Mouse (Mus musculus): ENCODE measurements at regions not wholly inside any gene's neighbourhood (a gene's known extent, or its start where the extent isn't known, plus 50 kb on each side); places are given as distances from the start of the nearest gene placed in this dataset.

DNA sequence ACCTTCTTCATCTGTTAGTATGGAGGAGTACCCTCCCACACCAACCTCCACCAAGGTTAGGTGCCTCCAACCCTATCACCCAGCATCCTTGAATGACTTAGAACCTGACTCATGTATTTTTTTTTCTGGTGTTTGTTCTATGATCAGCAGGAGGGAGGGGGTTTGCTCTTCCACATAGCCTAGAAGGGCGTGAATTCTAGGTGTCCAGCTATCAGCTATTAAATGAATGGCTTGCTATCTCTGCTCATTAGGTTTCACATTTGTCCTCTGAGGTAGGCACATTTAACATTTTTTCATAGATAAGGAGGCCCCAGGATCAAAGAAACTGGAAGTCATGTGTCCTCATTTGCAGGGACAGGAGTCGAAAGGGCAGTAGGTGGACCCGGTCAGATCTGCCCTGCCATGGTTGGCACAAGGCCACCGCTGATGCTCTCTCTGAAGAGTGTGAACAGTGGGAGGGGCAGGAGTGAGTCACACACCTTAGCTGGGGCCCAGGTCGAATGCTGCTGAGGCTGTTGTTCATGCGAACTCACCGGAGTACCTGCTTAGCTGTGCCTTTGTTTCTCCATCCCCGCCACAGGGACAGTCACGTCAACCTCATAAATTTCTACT lies 424.4 kb downstream of the Med13l start:
- no peak for TF ChIP-seq CTCF (conservative IDR thresholded peaks at IDR 0.05; ENCODE audit: low read length)
- no peak for TF ChIP-seq NANOG (IDR thresholded peaks at IDR 0.05; ENCODE audit: borderline replicate concordance, low read length)
